Mouse (Mus musculus) lung, embryonic 14.5 days (tissue): ENCODE measurements at regions not wholly inside any gene's neighbourhood (a gene's known extent, or its start where the extent isn't known, plus 50 kb on each side); places are given as distances from the start of the nearest gene placed in this dataset.

ENCODE experiments used
- ATAC-seq: fragments of 200-750 bp; cut with Nextera tagmentation; 2 replicates; pipeline ENCODE4 v1.8.0; 2017; ENCODE audit warnings: mild to moderate bottlenecking, moderate TSS enrichment, moderate library complexity; ENCODE audit not compliant: insufficient read depth
- DNase-seq: peaks from one replicate; pipeline ENCODE4 v3.0.0-alpha.2; 2015
- H3K27ac ChIP-seq: fragments of 300-500 bp; sonication (generic); 2 replicates; pipeline ENCODE4 v1.5.1; 2014; ENCODE audit warnings: low read depth, mild to moderate bottlenecking, moderate library complexity
- H3K27me3 ChIP-seq: fragments of 300-500 bp; sonication (generic); 2 replicates; pipeline ENCODE4 v1.6.1; 2014; ENCODE audit warnings: low read length, control low read depth; ENCODE audit not compliant: insufficient read depth
- H3K36me3 ChIP-seq: fragments of 300-500 bp; sonication (generic); 2 replicates; pipeline ENCODE4 v1.6.1; 2014; ENCODE audit warnings: control low read depth; ENCODE audit not compliant: insufficient read depth
- H3K4me1 ChIP-seq: fragments of 300-500 bp; sonication (generic); 2 replicates; pipeline ENCODE4 v1.6.1; 2014; ENCODE audit warnings: antibody characterized with exemption, control low read depth; ENCODE audit not compliant: insufficient read depth
- H3K4me2 ChIP-seq: fragments of 300-500 bp; sonication (generic); 2 replicates; pipeline ENCODE4 v1.6.1; 2014; ENCODE audit warnings: mild to moderate bottlenecking
- H3K4me3 ChIP-seq: fragments of 300-500 bp; sonication (generic); 2 replicates; pipeline ENCODE4 v1.5.1; 2014; ENCODE audit warnings: low read depth, low read length
- H3K9ac ChIP-seq: fragments of 300-500 bp; sonication (generic); 2 replicates; pipeline ENCODE4 v1.6.1; 2014
- H3K9me3 ChIP-seq: fragments of 300-500 bp; sonication (generic); 2 replicates; pipeline ENCODE4 v1.6.1; 2016; ENCODE audit warnings: low read depth, low read length, control low read depth
- CTCF ChIP-seq: IDR thresholded peaks from 2 replicates; pipeline ENCODE4 v1.5.1; 2016; ENCODE audit warnings: antibody characterized with exemption, low read depth
- WGBS: fragments of 180-500 bp; shearing (Covaris S2); extraction: QIAGEN DNeasy Blood & Tissue Kit; methylation state at CpG from one replicate; pipeline ENCODE4 v1.1.7; 2014; 5-methylcytosine and 5-hydroxymethylcytosine counted together

DNA sequence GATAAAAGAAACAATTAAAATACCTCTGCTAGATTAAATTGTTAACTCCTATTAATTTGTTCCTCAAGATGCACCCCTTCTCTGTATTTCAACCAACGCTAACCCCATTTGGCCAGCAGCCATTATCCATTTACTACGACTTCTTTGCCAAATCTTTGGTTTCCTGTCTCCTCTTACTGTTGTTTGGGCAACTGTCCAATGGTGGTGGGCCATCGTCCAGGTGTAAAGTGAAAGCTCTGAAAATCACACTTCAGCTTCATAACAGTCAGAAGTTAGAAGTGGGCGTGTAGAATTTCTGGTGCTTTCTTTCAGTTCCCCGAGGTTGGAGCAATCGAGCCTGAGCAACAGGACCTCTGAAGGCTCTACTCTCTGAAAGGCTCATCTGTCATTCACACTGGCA lies 66.8 kb upstream of the Zbtb20 start:
- Histone ChIP-seq H3K27ac (no peak overlapping the region), H3K36me3 (no peaks in the 10 kb centered on the region), H3K4me3 (no peak overlapping the region), H3K9ac (no peak overlapping the region), H3K27me3 (no peaks in the 10 kb centered on the region), H3K4me2 (no peak overlapping the region), H3K4me1 (no peaks in the 10 kb centered on the region), H3K9me3 (no peaks in the 10 kb centered on the region)
- 28% methylated on average over 6 of the region's 6 CpGs for WGBS
- DNase-seq (peak; percentile 75), ATAC-seq (no peak)
- no peak for TF ChIP-seq CTCF

- WGBS = 82% methylated on average over 2 of the region's 2 CpGs
- no peak for ATAC-seq
- no peak for DNase-seq
Measured at GRCm38 (mm10) chr16:42807536-42807935, 68.1 kb upstream of the Zbtb20 start.

DNA sequence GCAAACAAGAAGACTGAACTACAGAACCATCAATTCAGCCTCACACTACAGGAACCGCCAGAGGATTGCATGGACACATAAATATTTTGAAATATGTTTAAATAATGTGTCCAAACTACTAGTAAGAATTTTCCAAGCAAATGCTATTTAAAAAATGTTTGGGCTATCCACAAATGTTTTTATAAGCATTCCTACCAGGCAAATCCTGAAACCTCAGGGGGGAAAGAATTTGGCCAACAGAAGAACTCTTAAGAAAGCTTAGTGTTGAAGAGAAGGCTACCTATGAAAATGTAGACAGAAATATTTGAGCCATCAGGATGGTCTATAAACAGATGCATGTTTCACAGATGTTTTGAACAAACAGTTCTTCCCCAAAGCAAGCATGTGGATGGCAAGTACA lies 72.1 kb upstream of the Zbtb20 start:
- DNase-seq (peak; percentile 49), ATAC-seq (no peak)
- Histone ChIP-seq H3K27me3 (no peaks in the 10 kb centered on the region), H3K9me3 (peaks cover 6% of the 10 kb centered on the region; the same call in 1 of the 2 replicates), H3K4me2 (no peak overlapping the region), H3K9ac (no peak overlapping the region), H3K4me1 (no peaks in the 10 kb centered on the region), H3K27ac (no peak overlapping the region), H3K4me3 (no peak overlapping the region), H3K36me3 (no peaks in the 10 kb centered on the region)
- TF ChIP-seq CTCF = no peak
- WGBS = 16% methylated on average over 1 of the region's 1 CpGs

More at GRCm38 (mm10) chr16:42807536-42807935, 68.1 kb upstream of the Zbtb20 start:
- H3K9ac ChIP-seq = no peak overlapping the region
- no peaks in the 10 kb centered on the region for H3K4me1 ChIP-seq
- H3K36me3 ChIP-seq = no peaks in the 10 kb centered on the region
- no peak for TF ChIP-seq CTCF
- no peaks in the 10 kb centered on the region for H3K27me3 ChIP-seq
- no peak overlapping the region for H3K27ac ChIP-seq
- no peak overlapping the region for H3K4me3 ChIP-seq
- no peaks in the 10 kb centered on the region for H3K9me3 ChIP-seq
- no peak overlapping the region for H3K4me2 ChIP-seq

- ATAC-seq (no peak), DNase-seq (no peak)
- no peaks in the 10 kb centered on the region for H3K4me1 ChIP-seq
- H3K9ac ChIP-seq = no peak overlapping the region
- no peak overlapping the region for H3K27ac ChIP-seq
- no peak overlapping the region for H3K4me2 ChIP-seq
- H3K36me3 ChIP-seq = no peaks in the 10 kb centered on the region
- no peak for TF ChIP-seq CTCF
- no peaks in the 10 kb centered on the region for H3K9me3 ChIP-seq
- no peaks in the 10 kb centered on the region for H3K27me3 ChIP-seq
- 68% methylated on average over 2 of the region's 2 CpGs for WGBS
- no peak overlapping the region for H3K4me3 ChIP-seq
Measured at GRCm38 (mm10) chr16:42792571-42792970, 83.1 kb upstream of the Zbtb20 start.

- Histone ChIP-seq H3K27ac (no peak overlapping the region), H3K4me2 (no peak overlapping the region), H3K36me3 (no peaks in the 10 kb centered on the region), H3K9ac (no peak overlapping the region), H3K4me1 (no peaks in the 10 kb centered on the region), H3K9me3 (no peaks in the 10 kb centered on the region), H3K27me3 (no peaks in the 10 kb centered on the region), H3K4me3 (no peak overlapping the region)
- ATAC-seq = no peak
- peak; percentile 36 for DNase-seq
- TF ChIP-seq CTCF = no peak
- 37% methylated on average over 4 of the region's 4 CpGs for WGBS
Measured at GRCm38 (mm10) chr16:42784712-42785111, 91.0 kb upstream of the Zbtb20 start.

DNA sequence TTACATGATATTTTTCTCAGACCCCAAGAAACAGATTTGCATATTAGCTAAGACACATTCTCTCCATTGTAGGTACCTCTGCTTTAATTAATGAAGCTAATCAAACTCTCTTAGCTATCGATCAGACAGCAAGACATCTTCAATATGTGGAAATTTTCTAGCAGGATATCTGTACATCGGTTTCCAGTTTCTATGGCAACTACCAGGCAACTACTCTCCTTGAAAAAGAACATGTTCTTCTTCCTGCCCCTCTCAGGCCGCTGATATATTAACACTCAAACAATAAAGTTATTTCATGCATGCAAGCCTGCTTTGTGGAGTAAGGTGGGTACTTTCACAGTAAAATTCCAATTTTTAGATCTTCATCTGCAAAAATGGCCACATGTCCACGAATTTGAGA lies 91.7 kb upstream of the Zbtb20 start:
- Histone ChIP-seq H3K4me3 (no peak overlapping the region), H3K27ac (no peak overlapping the region), H3K4me2 (no peak overlapping the region), H3K27me3 (no peaks in the 10 kb centered on the region), H3K9me3 (no peaks in the 10 kb centered on the region), H3K36me3 (no peaks in the 10 kb centered on the region), H3K4me1 (no peaks in the 10 kb centered on the region), H3K9ac (no peak overlapping the region)
- no peak for DNase-seq
- TF ChIP-seq CTCF = no peak
- WGBS = 65% methylated on average over 4 of the region's 4 CpGs
- no peak for ATAC-seq

DNA sequence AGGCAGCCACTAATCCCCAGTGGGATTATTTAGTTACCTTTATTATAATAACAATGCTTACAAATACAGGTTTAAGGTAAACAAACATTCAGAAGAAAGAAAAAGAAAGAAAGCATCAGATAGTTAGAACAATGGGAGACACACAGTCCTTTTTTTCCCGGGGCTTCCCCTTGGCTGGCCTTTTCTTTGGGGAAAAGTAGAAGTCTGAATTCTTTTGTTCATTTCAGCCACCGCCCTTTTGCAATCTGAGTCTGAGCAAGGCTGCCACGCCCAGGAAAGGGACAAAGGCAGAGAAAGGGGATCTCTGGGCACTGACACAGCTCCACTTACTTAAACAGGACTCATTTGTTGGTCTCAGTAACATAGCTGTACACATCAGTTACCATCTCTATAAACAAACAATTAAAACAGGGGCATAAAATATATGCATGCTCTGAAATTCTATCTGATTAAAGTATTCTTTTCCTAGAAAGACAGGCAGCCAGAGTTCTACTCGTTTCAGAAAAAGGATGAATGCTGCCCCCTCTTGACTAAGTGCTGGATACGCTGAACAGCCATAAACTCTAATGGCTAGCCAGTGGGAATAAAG lies 93.5 kb upstream of the Zbtb20 start:
- DNase-seq (peak; percentile 85), ATAC-seq (peak; percentile 61)
- Histone ChIP-seq H3K27me3 (no peaks in the 10 kb centered on the region), H3K4me3 (no peak overlapping the region), H3K4me1 (no peaks in the 10 kb centered on the region), H3K4me2 (peak overlapping the region; percentile 22; the same call in 1 of the 2 replicates), H3K9me3 (no peaks in the 10 kb centered on the region), H3K36me3 (no peaks in the 10 kb centered on the region), H3K27ac (peak overlapping the region; percentile 54; the same call in 1 of the 2 replicates), H3K9ac (no peak overlapping the region)
- 6% methylated on average over 5 of the region's 5 CpGs for WGBS
- TF ChIP-seq CTCF = peak; percentile 62
